Mouse (Mus musculus): ENCODE measurements around the gene Rhoc. TPM values are rescaled to one million over a fixed set of nuclear protein-coding genes. Genes with fewer than 3 reads are reported as not detected.
"Not testable (repeated sequence)": the region's sequence is repeated elsewhere in the genome, so short reads cannot be mapped to it uniquely, and the experiment has no call there.

Gene Rhoc
- polyA plus RNA-seq, 1 experiment from 2014 or later = 154 TPM

- Histone ChIP-seq H3K36me3 (peaks cover 87% of the 10 kb centered on the region), H3K4me1 (replicated peaks) (peaks cover 58% of the 10 kb centered on the region), H3K4me2 (no peak overlapping the region), H3K27me3 (no peaks in the 10 kb centered on the region), H3K4me3 (replicated peaks) (no peak overlapping the region), H3K9ac (replicated peaks) (no peak overlapping the region), H3K9me3 (no peaks in the 10 kb centered on the region), H3K27ac (no peak overlapping the region)
- no peak for ATAC-seq (ENCODE audit: insufficient number of reproducible peaks, insufficient read depth, low FRiP score, low TSS enrichment, low read depth)
- WGBS = 70% methylated on average over 15 of the region's 15 CpGs
Measured at GRCm38 (mm10) chr3:104795661-104796340, 7.6 kb downstream of the Rhoc start.

- H3K9me3 ChIP-seq = no peaks in the 10 kb centered on the region
- ATAC-seq (ENCODE audit: insufficient number of reproducible peaks, insufficient read depth, low FRiP score, low TSS enrichment, low read depth) = no peak
- no peaks in the 10 kb centered on the region for H3K27me3 ChIP-seq
- H3K4me2 ChIP-seq = no peak overlapping the region
- H3K36me3 ChIP-seq = peaks cover 93% of the 10 kb centered on the region
- peaks cover 51% of the 10 kb centered on the region for H3K4me1 ChIP-seq (replicated peaks)
- H3K9ac ChIP-seq (replicated peaks) = no peak overlapping the region
- H3K4me3 ChIP-seq (replicated peaks) = no peak overlapping the region
- no peak overlapping the region for H3K27ac ChIP-seq
- 81% methylated on average over 15 of the region's 15 CpGs for WGBS
Measured at GRCm38 (mm10) chr3:104796430-104797082, 8.4 kb downstream of the Rhoc start.

- H3K27me3 ChIP-seq = no peaks in the 10 kb centered on the region
- no peaks in the 10 kb centered on the region for H3K9me3 ChIP-seq
- peaks cover 84% of the 10 kb centered on the region for H3K36me3 ChIP-seq
- no peak overlapping the region for H3K4me2 ChIP-seq
- WGBS = 97% methylated on average over 11 of the region's 11 CpGs
- H3K9ac ChIP-seq (replicated peaks) = no peak overlapping the region
- peaks cover 10% of the 10 kb centered on the region for H3K4me1 ChIP-seq (replicated peaks)
- ATAC-seq (ENCODE audit: insufficient number of reproducible peaks, insufficient read depth, low FRiP score, low TSS enrichment, low read depth) = no peak
- H3K4me3 ChIP-seq (replicated peaks) = no peak overlapping the region
- no peak overlapping the region for H3K27ac ChIP-seq
Measured at GRCm38 (mm10) chr3:104800681-104801080, 12.5 kb downstream of the Rhoc start.

- no peak for ATAC-seq (ENCODE audit: insufficient number of reproducible peaks, insufficient read depth, low FRiP score, low TSS enrichment, low read depth)
- WGBS = 97% methylated on average over 6 of the region's 6 CpGs
Measured at GRCm38 (mm10) chr3:104801481-104801880, 13.3 kb downstream of the Rhoc start.

GRCm38 (mm10) chr3:104804312-104804711 is 16.1 kb downstream of the Rhoc start:
- Histone ChIP-seq H3K9ac (replicated peaks) (no peak overlapping the region), H3K36me3 (peaks cover 70% of the 10 kb centered on the region), H3K4me3 (replicated peaks) (no peak overlapping the region), H3K4me2 (no peak overlapping the region), H3K27me3 (no peaks in the 10 kb centered on the region), H3K4me1 (replicated peaks) (no peaks in the 10 kb centered on the region), H3K27ac (no peak overlapping the region), H3K9me3 (no peaks in the 10 kb centered on the region)
- 90% methylated on average over 10 of the region's 10 CpGs for WGBS
- ATAC-seq (ENCODE audit: insufficient number of reproducible peaks, insufficient read depth, low FRiP score, low TSS enrichment, low read depth) = no peak

More at GRCm38 (mm10) chr3:104801481-104801880, 13.3 kb downstream of the Rhoc start:
- peaks cover 82% of the 10 kb centered on the region for H3K36me3 ChIP-seq
- H3K9ac ChIP-seq (replicated peaks) = no peak overlapping the region
- no peaks in the 10 kb centered on the region for H3K9me3 ChIP-seq
- H3K4me3 ChIP-seq (replicated peaks) = no peak overlapping the region
- no peak overlapping the region for H3K4me2 ChIP-seq
- no peak overlapping the region for H3K27ac ChIP-seq
- peaks cover 2% of the 10 kb centered on the region; the same call in 1 of the 2 replicates for H3K4me1 ChIP-seq (replicated peaks)
- H3K27me3 ChIP-seq = no peaks in the 10 kb centered on the region

- Histone ChIP-seq H3K27me3 (no peaks in the 10 kb centered on the region), H3K4me1 (replicated peaks) (no peaks in the 10 kb centered on the region), H3K36me3 (peaks cover 57% of the 10 kb centered on the region), H3K4me3 (replicated peaks) (no peak overlapping the region), H3K9me3 (no peaks in the 10 kb centered on the region), H3K9ac (replicated peaks) (no peak overlapping the region), H3K4me2 (no peak overlapping the region), H3K27ac (no peak overlapping the region)
- WGBS = 76% methylated on average over 9 of the region's 9 CpGs
- no peak for ATAC-seq (ENCODE audit: insufficient number of reproducible peaks, insufficient read depth, low FRiP score, low TSS enrichment, low read depth)
Measured at GRCm38 (mm10) chr3:104805539-104805938, 17.4 kb downstream of the Rhoc start.

- no peaks in the 10 kb centered on the region for H3K9me3 ChIP-seq
- H3K9ac ChIP-seq (replicated peaks) = no peak overlapping the region
- no peak overlapping the region for H3K4me3 ChIP-seq (replicated peaks)
- no peak overlapping the region for H3K27ac ChIP-seq
- H3K36me3 ChIP-seq = peaks cover 29% of the 10 kb centered on the region; the same call in 1 of the 2 replicates
- H3K4me2 ChIP-seq = no peak overlapping the region
- H3K4me1 ChIP-seq (replicated peaks) = peaks cover 10% of the 10 kb centered on the region
- no peak for ATAC-seq (ENCODE audit: insufficient number of reproducible peaks, insufficient read depth, low FRiP score, low TSS enrichment, low read depth)
- H3K27me3 ChIP-seq = no peaks in the 10 kb centered on the region
- 27% methylated on average over 3 of the region's 3 CpGs for WGBS
Measured at GRCm38 (mm10) chr3:104811752-104812151, 23.6 kb downstream of the Rhoc start.

- ATAC-seq (ENCODE audit: insufficient number of reproducible peaks, insufficient read depth, low FRiP score, low TSS enrichment, low read depth) = no peak
- Histone ChIP-seq H3K27ac (no peak overlapping the region), H3K36me3 (peaks cover 26% of the 10 kb centered on the region; the same call in 1 of the 2 replicates), H3K9ac (replicated peaks) (no peak overlapping the region), H3K9me3 (no peaks in the 10 kb centered on the region), H3K4me3 (replicated peaks) (no peak overlapping the region), H3K4me1 (replicated peaks) (peaks cover 14% of the 10 kb centered on the region), H3K27me3 (no peaks in the 10 kb centered on the region), H3K4me2 (no peak overlapping the region)
- WGBS = 86% methylated on average over 4 of the region's 4 CpGs
Measured at GRCm38 (mm10) chr3:104812254-104812653, 24.1 kb downstream of the Rhoc start.

- H3K4me3 ChIP-seq (replicated peaks); H3K27me3 ChIP-seq; ATAC-seq (ENCODE audit: insufficient number of reproducible peaks, insufficient read depth, low FRiP score, low TSS enrichment, low read depth); H3K9ac ChIP-seq (replicated peaks); H3K27ac ChIP-seq; H3K9me3 ChIP-seq; H3K4me2 ChIP-seq: not testable (repeated sequence)
- Histone ChIP-seq H3K4me1 (replicated peaks) (peaks cover 15% of the 10 kb centered on the region), H3K36me3 (peaks cover 24% of the 10 kb centered on the region; the same call in 1 of the 2 replicates)
- WGBS = 93% methylated on average over 7 of the region's 7 CpGs
Measured at GRCm38 (mm10) chr3:104813227-104813626, 25.1 kb downstream of the Rhoc start.

GRCm38 (mm10) chr3:104814746-104815145 is 26.6 kb downstream of the Rhoc start:
- no peak for ATAC-seq (ENCODE audit: insufficient number of reproducible peaks, insufficient read depth, low FRiP score, low TSS enrichment, low read depth)
- no peaks in the 10 kb centered on the region for H3K27me3 ChIP-seq
- H3K27ac ChIP-seq = no peak overlapping the region
- no peak overlapping the region for H3K9ac ChIP-seq (replicated peaks)
- H3K4me2 ChIP-seq = no peak overlapping the region
- peaks cover 21% of the 10 kb centered on the region; the same call in 1 of the 2 replicates for H3K36me3 ChIP-seq
- no peak overlapping the region for H3K4me3 ChIP-seq (replicated peaks)
- H3K9me3 ChIP-seq = no peaks in the 10 kb centered on the region
- peaks cover 28% of the 10 kb centered on the region for H3K4me1 ChIP-seq (replicated peaks)
- 94% methylated on average over 1 of the region's 1 CpGs for WGBS

GRCm38 (mm10) chr3:104815346-104815745 is 27.2 kb downstream of the Rhoc start:
- Histone ChIP-seq H3K27ac (no peak overlapping the region), H3K4me2 (no peak overlapping the region), H3K4me1 (replicated peaks) (peaks cover 28% of the 10 kb centered on the region), H3K27me3 (no peaks in the 10 kb centered on the region), H3K9ac (replicated peaks) (no peak overlapping the region), H3K4me3 (replicated peaks) (no peak overlapping the region), H3K9me3 (no peaks in the 10 kb centered on the region), H3K36me3 (peaks cover 21% of the 10 kb centered on the region; the same call in 1 of the 2 replicates)
- no peak for ATAC-seq (ENCODE audit: insufficient number of reproducible peaks, insufficient read depth, low FRiP score, low TSS enrichment, low read depth)
- WGBS = 92% methylated on average over 2 of the region's 2 CpGs

All from limb, embryonic 12.5 days (tissue).